Mouse (Mus musculus) layer of hippocampus, postnatal 10 days (tissue): ENCODE measurements around the gene Nek7. TPM values are rescaled to one million over a fixed set of nuclear protein-coding genes. Genes with fewer than 3 reads are reported as not detected.

Source experiments
- DNase-seq, 2 experiments: peaks; one replicate each; pipeline ENCODE4 v3.0.0; 2021; ENCODE audit warnings: low spot score in 2 of 2
- total RNA-seq, 2 experiments: library from RNA; stranded (reverse); gene quantifications; 2 replicates each; pipeline ENCODE4 v1.2.3; 2021

Gene Nek7
- total RNA-seq, 2 experiments from 2014 or later: 20.8 to 22.1 TPM

DNA sequence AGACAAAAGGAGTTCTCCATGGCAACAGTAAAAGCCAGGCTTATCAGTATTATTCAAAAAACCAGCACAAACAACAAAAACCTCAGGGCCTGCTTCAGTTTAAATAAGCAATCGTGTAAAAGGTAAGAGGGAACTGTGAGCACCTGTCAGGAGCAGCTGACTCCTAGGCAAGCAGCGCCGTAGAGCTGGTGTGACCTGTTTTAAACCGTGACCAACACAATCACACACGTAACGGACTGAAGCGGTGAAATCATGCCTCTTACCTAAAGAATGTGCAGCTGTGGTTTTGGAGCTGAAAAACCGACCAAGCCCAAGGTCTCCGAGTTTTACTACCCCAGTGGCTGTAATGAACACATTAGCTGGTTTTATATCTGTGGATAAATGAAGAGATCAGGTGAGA is 104.6 kb downstream of the Nek7 start:
- no peak for DNase-seq

DNA sequence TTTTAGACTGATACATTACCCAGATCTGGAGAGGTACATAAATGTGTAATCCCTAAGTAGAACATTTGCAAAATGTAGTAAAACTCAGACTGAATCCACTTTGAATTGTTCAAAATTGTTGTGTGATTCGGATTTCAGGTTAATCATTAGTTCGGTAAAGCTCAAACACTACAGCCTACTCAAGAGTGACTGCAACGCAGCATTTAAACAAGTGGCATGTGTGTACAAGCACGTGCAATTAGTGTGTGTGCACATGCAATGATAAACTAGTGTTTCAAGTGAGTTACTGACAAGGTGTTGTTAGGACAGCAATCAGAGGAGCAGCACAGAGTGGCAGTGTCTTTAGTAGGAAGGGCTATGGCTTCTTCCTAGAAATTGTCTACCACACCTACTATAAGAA is 106.0 kb downstream of the Nek7 start:
- DNase-seq: no peak

DNA sequence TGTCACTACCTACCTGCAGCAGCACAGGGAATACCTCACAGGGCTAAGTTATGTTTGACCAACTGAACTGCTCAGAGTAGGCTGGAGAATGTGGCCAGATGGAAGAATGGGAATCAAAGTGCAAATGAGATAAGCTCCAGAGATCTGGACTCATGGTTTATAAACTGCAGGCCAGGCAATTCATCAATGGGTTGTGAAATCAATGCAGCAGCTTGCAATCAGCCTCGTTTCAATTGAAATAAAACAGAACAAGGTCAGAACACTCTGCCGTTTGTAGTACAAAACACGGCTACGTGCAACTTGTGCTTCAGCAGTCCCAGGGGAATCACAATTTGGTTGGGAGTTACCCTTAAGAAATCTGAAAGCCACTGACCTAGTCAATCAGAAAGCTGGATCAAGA is 109.4 kb downstream of the Nek7 start:
- DNase-seq: no peak

DNA sequence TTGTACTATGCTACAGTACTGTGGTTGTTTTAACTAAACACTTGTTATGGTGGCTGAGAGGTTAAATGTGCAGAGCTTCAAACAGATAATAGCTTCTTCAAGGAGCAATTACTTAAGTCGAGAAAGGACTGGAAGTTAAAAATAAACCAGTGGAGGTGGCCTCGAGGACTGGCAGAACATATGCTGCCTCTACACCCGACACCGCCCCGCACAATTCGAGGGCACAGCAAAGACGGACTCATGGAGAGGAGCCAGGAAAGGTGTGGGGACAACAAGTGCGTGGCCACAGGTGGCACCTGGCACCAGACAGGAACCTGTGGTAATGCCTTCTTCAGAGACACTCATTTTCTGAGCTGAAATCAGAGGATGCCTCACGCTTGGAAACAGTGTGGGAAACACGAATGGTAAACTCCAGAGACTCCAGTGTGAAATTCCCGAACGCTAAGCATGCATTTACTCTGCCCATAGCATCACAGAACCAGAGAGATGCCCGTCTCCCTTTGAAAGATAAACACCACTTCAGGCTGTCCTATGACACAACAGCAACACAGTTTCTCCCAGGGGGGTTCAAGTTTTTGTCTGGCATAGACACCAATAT is 112.4 kb downstream of the Nek7 start:
- no peak for DNase-seq

DNA sequence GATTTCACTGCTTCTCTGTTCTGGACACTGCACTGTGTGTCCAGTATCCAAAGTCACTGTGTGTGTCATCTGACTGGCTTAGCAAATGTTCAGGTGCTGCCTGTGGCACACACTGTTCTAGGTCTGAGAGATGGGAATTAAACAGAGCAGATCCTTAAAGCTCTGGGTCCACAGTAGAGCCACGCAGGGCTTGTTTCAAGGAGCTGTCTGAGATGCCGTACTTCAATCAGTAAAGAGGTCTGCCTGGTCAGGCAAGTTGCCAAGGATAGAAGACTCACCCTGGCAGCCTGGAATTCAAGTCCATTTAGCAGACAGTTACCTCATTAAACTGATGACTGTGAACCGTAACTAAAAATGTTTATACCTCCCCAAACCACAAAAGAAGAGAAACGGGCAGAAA is 112.9 kb downstream of the Nek7 start:
- DNase-seq: no peak

DNA sequence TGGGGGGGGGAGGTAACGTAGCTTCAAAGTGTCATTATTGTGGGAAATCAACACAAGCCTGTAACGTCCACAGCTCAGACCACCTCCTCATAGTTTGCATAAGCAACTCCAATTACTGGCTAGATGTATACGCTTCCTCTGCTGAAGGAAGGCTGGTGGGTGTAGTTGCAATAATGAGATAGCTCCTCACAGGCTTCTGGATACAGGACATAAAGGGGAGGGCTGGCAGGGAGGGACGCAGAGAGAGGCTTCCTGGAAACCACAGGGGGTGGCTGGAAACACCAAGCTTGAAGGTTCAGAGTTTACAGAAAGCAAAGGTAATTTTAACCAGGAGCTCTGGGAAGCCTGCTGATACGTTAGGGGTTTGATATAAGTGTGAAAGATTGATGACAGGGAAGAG is 115.7 kb downstream of the Nek7 start:
- no peak for DNase-seq

DNA sequence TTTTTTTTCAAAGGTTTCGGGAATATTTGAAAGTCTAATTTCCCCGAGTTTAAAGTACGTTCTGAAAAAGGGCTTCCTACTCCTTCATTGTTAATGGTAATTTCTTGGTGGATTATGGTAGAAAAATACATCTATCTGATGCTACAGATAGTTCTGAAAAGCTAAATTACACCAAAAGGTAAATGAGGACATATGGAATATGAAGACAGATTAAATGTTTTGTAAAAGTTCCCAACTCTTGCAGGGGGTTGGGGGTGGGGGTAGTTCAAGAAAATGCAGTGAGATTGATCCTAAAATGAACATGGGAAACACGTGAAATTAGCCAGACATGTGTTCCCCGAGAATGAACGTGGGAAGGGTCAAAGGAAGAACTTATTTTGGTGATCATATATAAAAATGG is 119.2 kb downstream of the Nek7 start:
- DNase-seq: no peak

DNA sequence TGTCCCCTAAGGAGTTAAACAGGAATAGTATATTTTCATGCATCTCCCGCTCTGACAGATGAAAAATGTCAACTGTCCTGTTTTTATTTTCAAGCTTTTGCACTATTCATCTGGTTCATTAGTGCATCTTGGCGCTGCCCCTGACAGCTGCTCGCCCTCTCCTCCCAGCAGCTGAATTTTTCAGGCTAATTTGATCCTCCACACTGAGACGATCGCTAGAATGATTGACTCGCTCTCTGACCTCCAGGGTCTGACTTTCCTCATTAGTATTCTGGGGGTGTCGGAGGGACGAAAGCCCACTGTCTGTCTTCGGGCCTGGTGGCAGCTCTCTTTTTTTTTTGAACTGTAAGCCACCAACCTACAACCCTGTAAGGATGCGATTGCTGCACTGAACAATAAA is 119.8 kb downstream of the Nek7 start:
- no peak for DNase-seq

DNA sequence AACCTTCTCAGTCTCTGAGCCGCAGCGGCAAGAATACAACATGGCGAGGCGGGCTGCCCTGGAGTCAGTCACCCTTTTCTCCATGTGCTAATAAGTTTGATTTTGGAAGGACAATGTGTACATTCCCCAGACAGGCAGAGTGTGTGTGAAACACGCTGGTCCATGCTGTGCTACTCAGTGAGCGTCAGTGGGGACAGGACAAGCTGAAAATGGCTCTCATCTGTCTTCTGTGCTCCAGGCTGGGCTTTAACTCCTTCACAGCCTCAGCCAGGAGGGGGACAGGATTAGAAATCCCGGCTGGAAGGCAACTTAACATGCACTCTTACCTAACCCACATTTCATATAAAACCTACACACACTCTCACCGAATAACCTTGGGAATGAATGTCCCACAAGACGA is 120.5 kb downstream of the Nek7 start:
- peak; percentile 36 to 38 for DNase-seq

DNA sequence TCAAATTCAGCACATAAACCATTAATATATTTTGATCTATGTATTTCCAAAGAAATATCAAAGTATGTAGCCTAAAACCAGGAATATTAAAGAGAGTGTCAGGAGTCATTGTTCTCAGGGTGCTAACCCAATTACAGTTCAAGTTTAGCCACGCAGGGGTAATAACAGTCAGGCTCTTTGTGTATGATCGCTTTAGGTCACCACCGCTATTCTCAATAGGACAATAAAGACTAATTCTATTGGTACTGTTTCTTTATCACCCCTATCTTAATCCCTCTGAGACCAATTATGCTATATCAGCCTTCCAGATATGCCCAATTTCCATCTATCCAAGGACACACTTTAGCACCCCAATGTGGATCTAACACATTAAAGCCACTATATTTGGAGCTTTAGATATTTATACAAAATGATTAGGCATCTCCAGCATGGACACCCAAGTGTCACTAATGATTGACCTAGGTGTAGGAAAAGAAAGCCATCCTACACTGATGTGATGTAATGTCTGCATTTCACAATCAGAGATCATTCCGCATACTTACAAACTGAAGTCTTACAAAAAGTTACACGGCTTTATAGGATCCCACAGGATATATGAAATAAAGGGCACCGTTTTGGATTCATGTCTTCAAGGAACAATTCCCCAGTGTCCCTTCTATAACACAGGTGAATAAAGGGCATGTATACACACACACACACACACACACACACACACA is 128.4 kb downstream of the Nek7 start:
- no peak for DNase-seq

DNA sequence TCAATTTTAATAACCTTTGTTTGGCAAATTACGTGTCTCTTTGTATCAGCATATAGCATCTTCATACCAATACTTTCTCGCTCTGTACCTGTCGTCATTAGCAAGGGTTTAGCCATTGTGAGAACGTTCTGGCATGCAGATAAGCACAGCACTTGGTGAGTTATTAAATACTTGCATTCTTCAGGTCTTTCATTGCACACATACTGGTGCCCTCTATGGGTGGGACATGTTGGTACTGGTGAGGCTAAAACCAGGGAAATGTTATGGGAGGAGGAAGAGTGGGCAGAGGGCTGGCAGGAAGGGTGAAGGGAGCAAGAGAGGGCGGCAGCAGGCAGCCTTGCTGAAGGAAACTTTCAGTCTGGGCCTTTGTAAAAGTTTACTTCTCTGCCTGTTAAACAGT is 132.4 kb downstream of the Nek7 start:
- DNase-seq: no peak

DNA sequence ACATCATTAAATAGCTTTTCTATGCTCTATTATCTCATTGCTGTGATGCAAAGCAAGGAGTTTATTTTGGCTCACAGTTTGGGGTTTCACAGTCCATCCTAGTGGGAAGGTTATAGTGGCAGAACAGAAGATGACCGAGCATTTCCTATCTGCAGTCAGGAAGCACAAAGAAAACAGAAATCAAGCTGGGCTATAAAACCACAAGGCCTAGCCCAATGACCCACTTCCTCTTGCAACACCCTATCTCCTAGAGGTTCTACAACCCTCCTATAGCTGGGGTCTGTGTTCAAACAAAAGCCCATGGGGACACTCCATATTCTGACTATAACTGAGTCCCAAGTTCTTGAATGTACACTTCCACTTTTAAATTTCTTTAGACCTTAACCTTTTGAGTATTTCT is 139.2 kb downstream of the Nek7 start:
- DNase-seq: no peak

DNA sequence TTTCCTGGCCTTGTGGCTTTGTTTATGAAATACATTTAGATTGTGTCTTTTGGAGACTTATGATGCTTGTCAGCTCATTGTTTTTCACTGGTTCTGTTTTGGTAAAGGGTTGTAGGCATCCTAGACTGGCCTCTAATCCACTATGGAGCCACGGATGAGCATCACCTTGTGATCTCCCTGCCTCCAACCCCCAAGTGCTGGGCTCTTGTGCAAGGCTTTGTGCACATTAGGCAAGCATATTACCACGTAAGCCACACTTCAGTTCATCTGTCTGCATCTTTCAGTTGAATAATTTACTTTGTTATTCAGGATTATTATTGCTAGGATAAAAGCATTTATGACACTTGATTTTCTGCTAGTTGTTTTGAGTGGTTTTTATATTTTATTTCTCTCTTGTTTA is 154.6 kb downstream of the Nek7 start:
- no peak for DNase-seq

DNA sequence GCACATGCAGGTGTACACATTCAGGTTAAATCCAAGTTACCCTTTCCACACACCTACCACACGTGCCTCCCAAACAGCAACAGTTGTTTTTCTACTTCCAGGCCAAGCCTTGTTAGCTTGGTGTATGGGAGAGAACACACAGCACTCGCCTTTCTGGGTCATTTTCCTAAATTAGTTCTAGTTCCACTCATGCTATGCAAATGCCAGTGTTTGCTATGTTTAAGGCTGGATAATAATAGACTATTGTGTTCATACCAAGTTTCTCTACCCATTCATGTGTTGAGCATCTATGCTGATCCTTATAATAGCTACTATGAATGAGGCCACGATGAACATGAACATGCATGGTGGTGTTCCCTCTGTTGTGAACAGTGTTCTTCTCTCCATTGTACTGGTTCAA is 158.5 kb downstream of the Nek7 start:
- DNase-seq: no peak

DNA sequence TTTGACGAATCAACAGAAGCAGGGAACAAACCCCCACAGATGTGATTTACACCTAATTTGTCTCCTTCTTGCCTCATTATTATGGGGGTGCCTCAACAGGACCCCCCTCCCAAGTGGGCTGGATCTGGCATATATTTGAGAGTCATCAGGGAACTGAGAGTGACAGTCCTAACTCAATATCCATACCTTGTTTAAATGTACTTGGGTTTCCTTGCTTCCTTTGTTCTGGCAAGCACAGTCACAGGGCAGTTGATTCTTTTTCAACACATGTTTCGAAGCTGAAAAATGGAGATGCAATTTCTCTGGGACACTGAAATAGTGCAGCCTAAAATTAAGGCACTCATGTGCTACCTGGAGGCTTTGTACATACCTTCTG is 170.5 kb downstream of the Nek7 start:
- DNase-seq: no peak

DNA sequence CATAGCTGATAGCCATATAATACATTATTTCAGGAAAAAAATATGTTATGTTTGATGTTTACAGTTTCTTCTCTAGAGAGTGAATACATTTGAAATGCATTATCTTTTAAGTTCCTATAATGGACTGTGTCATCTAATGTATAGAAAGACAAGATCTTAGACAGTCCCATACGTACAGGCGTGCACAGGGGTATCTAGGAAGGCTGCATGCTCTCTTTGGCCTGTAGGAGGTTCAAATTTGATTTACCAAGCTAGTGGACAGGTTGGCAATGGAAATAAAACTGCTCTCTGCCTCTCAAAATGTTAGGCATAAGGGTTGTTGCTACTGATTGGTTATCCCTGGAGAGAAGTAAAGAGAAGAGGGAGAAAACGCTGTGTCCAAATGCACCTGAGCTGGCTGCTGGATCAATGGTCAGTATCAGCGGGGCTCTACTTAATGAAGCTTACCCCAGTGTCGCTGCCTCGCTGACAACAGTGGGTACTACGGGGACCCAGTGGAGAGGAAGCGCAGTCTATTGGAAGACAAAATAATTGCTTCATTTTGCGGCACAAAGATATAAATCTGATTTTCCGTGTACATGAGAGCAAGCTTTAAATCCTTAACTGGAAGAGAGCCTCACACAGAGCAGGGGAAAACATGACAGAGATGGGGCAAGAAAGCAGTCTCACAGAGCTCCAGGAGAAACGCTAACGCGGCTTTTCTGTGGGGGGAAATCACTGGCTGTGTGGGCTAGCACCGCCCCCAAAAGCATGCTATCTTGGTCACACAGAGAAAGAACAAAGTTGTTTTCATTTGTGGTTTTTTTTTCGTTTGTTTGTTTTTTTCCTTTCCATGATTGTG is 171.1 kb downstream of the Nek7 start:
- peak in 1 of 2 experiments; percentile 5 for DNase-seq

DNA sequence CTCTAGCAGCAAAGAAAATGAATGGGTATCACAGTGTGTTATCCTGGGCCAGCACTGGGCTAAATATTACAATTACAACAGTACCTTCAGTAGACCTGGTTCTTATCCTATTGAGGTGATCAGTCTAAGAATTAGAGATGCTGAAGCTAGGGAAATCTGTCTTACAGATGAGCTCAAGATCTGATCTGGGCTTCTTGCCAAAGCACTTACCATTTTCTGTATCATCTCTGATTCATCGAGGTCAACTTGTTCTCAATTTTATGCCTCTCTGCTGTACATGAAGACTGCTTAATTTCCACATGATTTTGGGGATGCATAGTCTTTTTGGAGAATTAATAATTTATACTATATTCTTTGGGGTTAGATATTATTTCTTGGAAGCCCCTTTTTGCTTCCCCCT is 173.1 kb downstream of the Nek7 start:
- DNase-seq: no peak

Other genes starting within 250 kb of the Nek7 start
- 10 to 100 TPM; 15.3 to 16.1 TPM for gene Lhx9, start 228.4 kb upstream of the Nek7 start, total RNA-seq
- 10 to 100 TPM; 24.4 to 25.6 TPM for gene 2310009B15Rik, start 236.7 kb upstream of the Nek7 start, total RNA-seq